Mouse (Mus musculus) skeletal muscle tissue, adult 2 months (tissue): ENCODE measurements around the gene Ugt2b37.
"Not testable (repeated sequence)": the region's sequence is repeated elsewhere in the genome, so short reads cannot be mapped to it uniquely, and the experiment has no call there.

Experiments
- DNase-seq: peaks from one replicate; pipeline ENCODE4 v3.0.0-alpha.2; 2012; ENCODE audit warnings: low read depth, low spot score

The Ugt2b37 gene

DNA sequence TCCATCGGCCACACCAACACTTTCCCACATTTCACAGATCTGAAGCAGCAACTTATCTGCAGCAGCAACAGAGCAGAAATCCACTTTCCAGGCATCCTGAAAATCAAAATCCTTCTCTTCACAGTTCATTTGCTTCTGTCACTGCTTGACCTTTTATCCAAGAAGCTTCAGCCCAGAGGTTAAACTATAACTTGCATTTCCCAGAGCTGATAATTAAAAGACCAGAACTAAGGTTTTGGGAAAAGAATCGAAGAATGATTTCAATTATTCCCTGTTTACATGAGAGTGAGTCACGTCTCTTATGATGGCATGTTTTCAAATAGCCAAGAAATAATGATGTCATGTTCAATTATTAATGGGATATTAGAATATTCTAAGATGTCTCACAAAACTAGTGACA lies at the start of gene Ugt2b37:
Gene Ugt2b37, minus strand, starts transcription at position 129 of the 400 bp plus-strand sequence.
- DNase-seq, result not testable (repeated sequence)

DNA sequence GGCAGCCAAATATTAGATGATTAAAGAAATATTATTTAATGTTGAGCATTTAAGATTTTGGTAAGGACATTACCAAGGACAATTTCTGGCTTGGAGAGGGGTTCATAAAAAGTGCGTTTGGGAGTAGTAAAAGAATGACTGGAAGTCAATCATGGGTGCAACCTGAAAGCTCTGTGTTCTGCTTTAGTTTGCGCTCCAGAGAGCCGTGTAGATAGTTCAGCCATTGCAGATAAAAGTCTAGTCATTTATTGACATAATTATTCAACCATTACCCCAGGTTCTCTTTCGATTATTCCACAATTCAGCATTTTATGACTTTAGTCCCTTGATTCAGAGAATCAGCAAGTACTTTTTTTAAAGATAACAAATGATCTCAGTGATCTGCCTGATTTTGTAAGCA lies 31.6 kb upstream of the Ugt2b37 start:
- not testable (repeated sequence) for DNase-seq

DNA sequence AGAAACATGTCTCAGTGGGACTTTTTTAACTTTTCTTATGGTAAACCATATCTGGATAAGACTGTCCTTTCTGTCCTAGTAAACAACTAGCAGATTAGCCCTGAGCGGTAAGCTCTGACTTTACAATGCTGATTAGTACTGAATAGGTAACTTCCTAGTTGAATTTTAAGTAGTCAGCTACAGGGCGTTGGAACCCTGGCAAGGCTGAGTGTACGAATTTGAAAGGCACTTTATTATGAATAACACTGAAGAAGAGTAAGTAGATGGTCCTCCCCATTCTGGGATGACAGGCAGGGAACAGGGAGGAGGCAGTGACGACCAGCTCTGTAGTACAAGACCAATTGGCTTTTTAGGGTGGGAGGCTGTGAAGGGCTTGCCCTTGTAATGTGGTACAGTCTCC lies 21.4 kb upstream of the Ugt2b37 start:
- DNase-seq, result not testable (repeated sequence)

DNA sequence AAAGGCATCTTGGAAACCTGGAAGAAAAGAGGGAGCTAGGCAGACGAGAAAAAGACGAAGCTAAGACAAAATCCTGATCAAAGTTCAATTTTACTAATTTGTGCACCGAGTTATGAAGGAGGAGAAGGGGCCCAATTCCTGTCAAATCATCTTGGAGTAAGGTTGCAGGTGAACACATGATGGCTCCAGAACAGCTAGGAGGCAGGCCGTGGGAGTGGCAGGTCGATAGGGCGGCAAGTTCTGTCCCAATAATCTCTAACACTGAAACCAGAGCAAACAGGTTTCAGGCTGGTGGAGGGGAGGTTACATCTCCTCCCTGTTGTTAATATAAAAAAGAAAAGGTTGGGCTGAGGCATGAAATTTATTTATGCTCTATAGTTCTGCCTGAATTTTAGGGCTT lies 21.0 kb upstream of the Ugt2b37 start:
- DNase-seq, result no peak

DNA sequence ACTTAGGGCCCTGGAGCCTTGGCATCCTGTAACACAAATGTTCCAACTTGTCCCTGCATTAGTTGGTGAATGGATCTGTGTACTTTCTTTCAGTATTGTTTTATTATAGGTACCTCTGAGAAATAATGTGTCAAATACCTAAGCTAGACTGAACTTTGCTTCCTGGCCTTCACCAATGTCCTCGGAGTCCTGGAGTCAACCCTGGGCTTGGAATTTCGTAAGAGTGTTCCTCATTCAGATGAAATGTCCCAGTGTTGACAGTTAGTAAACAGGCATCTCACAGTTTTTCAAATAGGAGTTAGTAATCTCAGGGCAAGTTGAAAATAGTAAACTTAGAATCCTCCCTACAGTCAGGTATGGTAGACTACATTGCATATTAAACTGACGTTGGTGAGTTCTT lies 1.2 kb upstream of the Ugt2b37 start:
- no peak for DNase-seq

DNA sequence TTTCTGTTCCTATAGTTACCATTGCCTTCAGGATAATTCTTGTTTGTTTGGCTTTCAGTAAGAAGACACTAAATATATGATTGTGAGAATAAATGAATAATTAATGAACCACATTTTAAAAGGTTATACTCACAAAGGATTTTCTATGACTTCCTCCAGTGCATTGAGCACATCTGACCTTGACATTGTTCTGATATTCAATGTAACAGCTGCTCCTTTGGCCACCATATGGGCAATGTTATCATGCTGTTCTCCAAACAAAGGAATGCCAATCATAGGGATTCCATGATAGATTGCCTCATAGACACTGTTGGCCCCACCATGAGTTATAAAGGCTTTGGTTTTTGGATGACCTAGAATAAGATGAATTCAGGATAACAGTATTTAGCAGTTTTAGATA lies 12.5 kb downstream of the Ugt2b37 start:
- not testable (repeated sequence) for DNase-seq

DNA sequence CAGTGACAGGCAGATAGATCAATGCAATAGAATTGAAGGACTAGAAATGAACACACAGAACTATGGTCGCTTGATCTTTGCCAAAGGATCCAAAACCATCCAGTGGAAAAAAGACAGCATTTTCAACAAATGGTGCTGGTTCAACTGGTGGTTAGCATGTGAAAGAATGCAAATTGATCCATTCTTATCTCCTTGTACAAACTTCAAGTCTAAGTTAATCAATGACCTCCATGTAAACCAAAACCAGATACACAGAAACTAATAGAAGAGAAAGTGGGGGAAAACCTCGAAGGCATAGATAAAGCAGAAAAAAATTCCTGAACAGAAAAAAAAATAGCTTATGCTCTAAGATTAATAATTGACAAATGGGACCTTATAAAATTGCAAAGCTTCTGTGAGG lies 58.2 kb downstream of the Ugt2b37 start:
- DNase-seq, result not testable (repeated sequence)
